Mouse (Mus musculus) small intestine, adult 2 months (tissue): ENCODE data around the gene Habp4. TPM values are rescaled to one million over a fixed set of nuclear protein-coding genes. Genes with fewer than 3 reads are reported as not detected.

Source experiments
- H3K27ac ChIP-seq: fragments of 200-500 bp; 2 replicates; pipeline ENCODE4 v1.5.1; 2012; ENCODE audit warnings: low read depth, low read length, control low read depth, inconsistent platforms; ENCODE audit not compliant: insufficient read depth
- H3K27me3 ChIP-seq: fragments of 200-500 bp; 2 replicates; pipeline ENCODE4 v1.6.1; 2012; ENCODE audit warnings: mild to moderate bottlenecking, moderate library complexity, low read length, inconsistent platforms; ENCODE audit not compliant: control insufficient read depth, insufficient read depth
- H3K36me3 ChIP-seq: fragments of 200-500 bp; 2 replicates; pipeline ENCODE4 v1.6.1; 2012; ENCODE audit warnings: mild to moderate bottlenecking, low read length, control low read depth, inconsistent platforms; ENCODE audit not compliant: control insufficient read depth, insufficient read depth
- H3K4me1 ChIP-seq: fragments of 200-500 bp; 2 replicates; pipeline ENCODE4 v1.6.1; 2012; ENCODE audit warnings: low read length, inconsistent platforms, mixed read lengths; ENCODE audit not compliant: control insufficient read depth, insufficient read depth, insufficient read length
- H3K4me3 ChIP-seq: fragments of 200-500 bp; 2 replicates; pipeline ENCODE4 v1.5.1; 2012; ENCODE audit warnings: low read depth, mild to moderate bottlenecking, control low read depth, inconsistent platforms, low read length, moderate library complexity
- CTCF ChIP-seq: fragments of 200-500 bp; IDR thresholded peaks from 2 replicates; pipeline ENCODE4 v1.5.1; 2012; ENCODE audit warnings: low read depth, mild to moderate bottlenecking, control low read depth, inconsistent platforms, low read length, moderate library complexity, mixed read lengths; ENCODE audit not compliant: insufficient replicate concordance, insufficient read length; ENCODE audit errors: extremely low read depth
- POLR2A ChIP-seq: fragments of 200-500 bp; IDR thresholded peaks from 2 replicates; pipeline ENCODE4 v1.6.1; 2012; ENCODE audit warnings: low read depth, mild to moderate bottlenecking, control low read depth, inconsistent platforms, low read length, moderate library complexity
- WGBS: fragments of 180-500 bp; shearing (Covaris S2); methylation state at CpG from one replicate; pipeline ENCODE4 v1.1.7; 2018; 5-methylcytosine and 5-hydroxymethylcytosine counted together
- polyA plus RNA-seq: library from polyadenylated mRNA; depleted of rRNA; stranded (reverse); fragments of >200 nt; gene quantifications from 2 replicates; pipeline ENCODE4 v1.2.3, GENCODE M21; 2012

Habp4 gene
- polyA plus RNA-seq, 1 experiment: 8.7 TPM

- Histone ChIP-seq H3K4me3 (no peak overlapping the region), H3K27me3 (no peaks in the 10 kb centered on the region), H3K4me1 (no peaks in the 10 kb centered on the region), H3K36me3 (peaks cover 9% of the 10 kb centered on the region), H3K27ac (no peak overlapping the region)
- WGBS: 58% methylated on average over 2 of the region's 2 CpGs
- TF ChIP-seq POLR2A (no peak), CTCF (peak; percentile 20; the same call in 1 of the 2 replicates)
Measured at GRCm38 (mm10) chr13:64205186-64205585, 43.6 kb downstream of the Habp4 start.

- WGBS: 90% methylated on average over 6 of the region's 6 CpGs
- H3K4me1 ChIP-seq: no peaks in the 10 kb centered on the region
- no peak for TF ChIP-seq POLR2A
- TF ChIP-seq CTCF: no peak
- H3K4me3 ChIP-seq: no peak overlapping the region
- H3K36me3 ChIP-seq: peaks cover 8% of the 10 kb centered on the region; the same call in 1 of the 2 replicates
- H3K27ac ChIP-seq: no peak overlapping the region
- no peaks in the 10 kb centered on the region for H3K27me3 ChIP-seq
Measured at GRCm38 (mm10) chr13:64208146-64208545, 46.5 kb downstream of the Habp4 start.

GRCm38 (mm10) chr13:64211995-64212603, 50.5 kb downstream of the Habp4 start:
- Histone ChIP-seq H3K27me3 (no peaks in the 10 kb centered on the region), H3K4me1 (no peaks in the 10 kb centered on the region), H3K27ac (no peak overlapping the region), H3K36me3 (peaks cover 18% of the 10 kb centered on the region), H3K4me3 (no peak overlapping the region)
- 79% methylated on average over 5 of the region's 5 CpGs for WGBS
- TF ChIP-seq POLR2A (no peak), CTCF (no peak)

- TF ChIP-seq POLR2A (no peak), CTCF (no peak)
- Histone ChIP-seq H3K27me3 (no peaks in the 10 kb centered on the region), H3K4me1 (no peaks in the 10 kb centered on the region), H3K27ac (no peak overlapping the region), H3K36me3 (peaks cover 16% of the 10 kb centered on the region), H3K4me3 (no peak overlapping the region)
- WGBS: 92% methylated on average over 5 of the region's 5 CpGs
Measured at GRCm38 (mm10) chr13:64214891-64215290, 53.3 kb downstream of the Habp4 start.

GRCm38 (mm10) chr13:64225738-64226137, 64.1 kb downstream of the Habp4 start:
- no peaks in the 10 kb centered on the region for H3K4me1 ChIP-seq
- H3K27me3 ChIP-seq: no peaks in the 10 kb centered on the region
- H3K4me3 ChIP-seq: no peak overlapping the region
- H3K27ac ChIP-seq: no peak overlapping the region
- peaks cover 7% of the 10 kb centered on the region; the same call in 1 of the 2 replicates for H3K36me3 ChIP-seq
- no peak for TF ChIP-seq POLR2A
- no peak for TF ChIP-seq CTCF
- 86% methylated on average over 3 of the region's 3 CpGs for WGBS

- Histone ChIP-seq H3K36me3 (peaks cover 7% of the 10 kb centered on the region; the same call in 1 of the 2 replicates), H3K27me3 (no peaks in the 10 kb centered on the region), H3K4me3 (no peak overlapping the region), H3K27ac (no peak overlapping the region), H3K4me1 (no peaks in the 10 kb centered on the region)
- TF ChIP-seq POLR2A (no peak), CTCF (no peak)
- WGBS: 83% methylated on average over 4 of the region's 4 CpGs
Measured at GRCm38 (mm10) chr13:64226725-64227124, 65.1 kb downstream of the Habp4 start.

- H3K27ac ChIP-seq: no peak overlapping the region
- WGBS: 90% methylated on average over 4 of the region's 4 CpGs
- H3K4me1 ChIP-seq: no peaks in the 10 kb centered on the region
- H3K27me3 ChIP-seq: no peaks in the 10 kb centered on the region
- H3K4me3 ChIP-seq: no peak overlapping the region
- TF ChIP-seq CTCF (no peak), POLR2A (no peak)
- H3K36me3 ChIP-seq: no peaks in the 10 kb centered on the region
Measured at GRCm38 (mm10) chr13:64233139-64233538, 71.5 kb downstream of the Habp4 start.
